Mouse (Mus musculus) forebrain, embryonic 15.5 days (tissue): ENCODE measurements at regions not wholly inside any gene's neighbourhood (a gene's known extent, or its start where the extent isn't known, plus 50 kb on each side); places are given as distances from the start of the nearest gene placed in this dataset.
A peak's percentile ranks its signal among the peaks of the same experiment; 100 is the strongest.

ENCODE experiments used
- ATAC-seq: fragments of 200-750 bp; cut with Nextera tagmentation; replicated peaks from 2 replicates; pipeline ENCODE4 v1.8.0; 2017; ENCODE audit warnings: mild to moderate bottlenecking, moderate TSS enrichment, moderate library complexity
- H3K27ac ChIP-seq: fragments of 300-500 bp; sonication (generic); replicated peaks from 2 replicates; pipeline ENCODE4 v1.5.1; 2015; ENCODE audit warnings: mild to moderate bottlenecking, inconsistent platforms
- H3K27me3 ChIP-seq: fragments of 300-500 bp; sonication (generic); 2 replicates; pipeline ENCODE4 v1.6.1; 2015; ENCODE audit warnings: inconsistent platforms
- H3K36me3 ChIP-seq: fragments of 300-500 bp; sonication (generic); 2 replicates; pipeline ENCODE4 v1.6.1; 2015; ENCODE audit warnings: mild to moderate bottlenecking, inconsistent platforms
- H3K4me1 ChIP-seq: fragments of 300-500 bp; sonication (generic); 2 replicates; pipeline ENCODE4 v1.6.1; 2015; ENCODE audit warnings: inconsistent platforms
- H3K4me2 ChIP-seq: fragments of 300-500 bp; sonication (generic); replicated peaks from 2 replicates; pipeline ENCODE4 v1.6.1; 2015; ENCODE audit warnings: mild to moderate bottlenecking, inconsistent platforms
- H3K4me3 ChIP-seq: fragments of 300-500 bp; sonication (generic); 2 replicates; pipeline ENCODE4 v1.5.1; 2015; ENCODE audit warnings: mild to moderate bottlenecking, inconsistent platforms
- H3K9ac ChIP-seq: fragments of 300-500 bp; sonication (generic); replicated peaks from 2 replicates; pipeline ENCODE4 v1.6.1; 2015; ENCODE audit warnings: mild to moderate bottlenecking, inconsistent platforms
- H3K9me3 ChIP-seq: fragments of 300-500 bp; sonication (generic); 2 replicates; pipeline ENCODE4 v1.6.1; 2016; ENCODE audit warnings: inconsistent platforms
- WGBS: fragments of 180-500 bp; shearing (Covaris S2); methylation state at CpG from one replicate; pipeline ENCODE4 v1.1.7; 2015; ENCODE audit warnings: mixed read lengths; 5-methylcytosine and 5-hydroxymethylcytosine counted together

DNA sequence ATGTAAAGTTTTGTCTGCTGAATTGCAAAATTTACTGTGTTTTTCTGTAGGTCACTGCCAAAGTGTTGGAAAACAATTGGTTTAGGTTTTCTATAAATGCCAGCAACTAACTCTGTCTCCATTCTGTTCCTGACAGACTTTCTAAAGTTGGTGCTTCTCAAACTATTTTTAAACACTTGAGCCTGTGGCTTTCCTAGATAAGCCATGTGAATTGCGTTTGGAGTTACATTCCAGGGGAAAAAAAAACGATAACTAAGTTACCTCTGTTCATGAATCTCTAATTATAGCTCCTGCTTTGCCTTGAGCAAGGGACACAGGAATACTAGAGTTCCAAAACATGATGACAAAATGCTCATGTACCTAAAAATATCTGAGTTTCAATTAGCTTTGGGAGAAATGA is 1298.0 kb upstream of the Fam98a start:
- 85% methylated on average over 2 of the region's 2 CpGs for WGBS
- H3K27me3 ChIP-seq, result no peaks in the 10 kb centered on the region
- H3K36me3 ChIP-seq, result no peaks in the 10 kb centered on the region
- no peaks in the 10 kb centered on the region for H3K4me1 ChIP-seq
- H3K9me3 ChIP-seq, result no peaks in the 10 kb centered on the region
- no peak overlapping the region for H3K4me2 ChIP-seq
- H3K4me3 ChIP-seq, result no peak overlapping the region
- no peak for ATAC-seq
- H3K27ac ChIP-seq, result no peak overlapping the region
- no peak overlapping the region for H3K9ac ChIP-seq

- H3K4me1 ChIP-seq, result no peaks in the 10 kb centered on the region
- H3K27me3 ChIP-seq, result no peaks in the 10 kb centered on the region
- no peak overlapping the region for H3K27ac ChIP-seq
- H3K9me3 ChIP-seq, result no peaks in the 10 kb centered on the region
- peak; percentile 66 for ATAC-seq
- H3K9ac ChIP-seq, result no peak overlapping the region
- no peaks in the 10 kb centered on the region for H3K36me3 ChIP-seq
- H3K4me2 ChIP-seq, result no peak overlapping the region
- no peak overlapping the region for H3K4me3 ChIP-seq
These were observed 1296.6 kb upstream of the Fam98a start for GRCm38 (mm10) chr17:76848307-76848706.

DNA sequence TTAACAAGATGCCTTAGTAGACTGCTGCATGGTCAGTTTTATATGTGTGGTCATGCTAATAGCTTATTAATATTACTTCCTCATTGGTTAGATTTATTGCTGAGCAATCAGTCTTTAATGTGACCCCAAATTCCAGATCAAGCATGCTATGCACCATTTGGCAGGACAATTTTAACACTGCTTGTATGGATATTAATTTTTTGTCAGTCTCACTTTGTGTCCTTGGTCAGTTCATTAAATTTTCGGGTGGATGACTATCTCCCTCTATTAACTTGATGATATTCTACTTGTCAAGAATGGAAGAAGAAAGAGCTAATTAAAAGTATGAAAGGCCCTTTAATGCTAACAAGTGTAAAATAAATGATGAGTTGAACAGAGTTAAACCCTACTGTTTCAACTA is 1266.2 kb upstream of the Fam98a start:
- H3K27ac ChIP-seq, result no peak overlapping the region

More for the DNA sequence above, 1266.2 kb upstream of the Fam98a start:
- ATAC-seq, result no peak
- no peaks in the 10 kb centered on the region for H3K36me3 ChIP-seq
- no peaks in the 10 kb centered on the region for H3K9me3 ChIP-seq
- H3K9ac ChIP-seq, result no peak overlapping the region
- 54% methylated on average over 1 of the region's 1 CpGs for WGBS
- H3K4me2 ChIP-seq, result no peak overlapping the region
- no peaks in the 10 kb centered on the region for H3K27me3 ChIP-seq
- H3K4me3 ChIP-seq, result no peak overlapping the region
- H3K4me1 ChIP-seq, result no peaks in the 10 kb centered on the region
